Mouse (Mus musculus) embryonic fibroblast, embryonic 13.5 days (primary cell): ENCODE data around the gene Glis2.

ENCODE experiments used
- CTCF ChIP-seq: IDR thresholded peaks from 2 replicates; pipeline ENCODE4 v1.5.1; 2011; ENCODE audit warnings: mild to moderate bottlenecking, control low read depth, low read length, moderate library complexity, borderline replicate concordance; ENCODE audit not compliant: insufficient read depth
- POLR2A ChIP-seq: IDR thresholded peaks from 2 replicates; pipeline ENCODE4 v1.6.1; 2011; ENCODE audit warnings: low read depth, mild to moderate bottlenecking, control low read depth, low read length, moderate library complexity

GRCm38 (mm10) chr16:4627105-4627504, 32.6 kb downstream of the Glis2 start:
- TF ChIP-seq POLR2A, result no peak
- no peak for TF ChIP-seq CTCF
